Mouse (Mus musculus): Measurements from ENCODE around the gene Plxna2. TPM values are rescaled to one million over a fixed set of nuclear protein-coding genes. Genes with fewer than 3 reads are reported as not detected.

Plxna2 gene
- polyA plus RNA-seq, 1 experiment from 2014 or later = 4.0 TPM

DNA sequence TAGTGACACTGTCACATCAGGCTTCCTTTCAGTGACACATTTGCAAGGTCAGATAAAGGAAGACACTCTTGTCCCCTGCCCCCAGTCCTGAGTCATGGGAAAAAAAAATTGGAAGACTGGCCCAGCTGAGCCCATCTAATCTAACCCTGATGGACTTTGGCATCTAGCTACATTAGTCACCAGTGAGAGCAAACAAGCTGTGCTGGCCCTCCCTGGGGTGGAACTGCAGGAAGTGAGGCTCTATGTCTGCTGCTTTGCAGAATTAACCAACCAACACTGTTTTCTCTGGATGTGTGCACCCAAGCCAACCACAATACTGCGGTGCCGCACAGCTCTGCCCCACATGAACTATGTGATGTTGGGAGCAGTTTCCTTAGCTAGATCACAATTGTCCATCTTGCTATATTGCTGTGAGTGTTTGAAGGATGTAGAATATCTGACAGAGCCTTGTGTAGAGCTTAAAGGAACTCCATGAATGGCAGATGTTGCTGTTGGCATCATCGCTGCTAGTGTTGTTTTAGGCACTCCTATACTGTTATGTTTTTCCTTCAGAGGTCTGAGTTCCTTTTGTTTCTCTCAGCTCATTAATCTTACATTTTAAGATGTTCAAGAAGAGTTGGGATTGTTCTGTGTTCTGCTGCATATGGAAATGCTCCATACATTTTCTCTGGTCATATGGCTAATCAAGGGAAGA, 42.6 kb downstream of the Plxna2 start:
- Histone ChIP-seq H3K36me3 (ENCODE audit: control insufficient read depth, insufficient read depth, low read length) (no peaks in the 10 kb centered on the region), H3K27ac (replicated peaks; ENCODE audit: low read depth, low read length) (no peak overlapping the region), H3K4me1 (ENCODE audit: control insufficient read depth, insufficient read depth, low read length) (no peaks in the 10 kb centered on the region), H3K4me3 (ENCODE audit: low read depth, low read length) (no peak overlapping the region), H3K27me3 (ENCODE audit: control insufficient read depth, insufficient read depth, low read length) (no peaks in the 10 kb centered on the region), H3K9me3 (ENCODE audit: control insufficient read depth, low read length) (no peaks in the 10 kb centered on the region), H3K4me2 (ENCODE audit: low read depth, severe bottlenecking) (no peak overlapping the region), H3K9ac (ENCODE audit: low read length) (no peak overlapping the region)
- ATAC-seq (ENCODE audit: insufficient number of reproducible peaks, low FRiP score, low TSS enrichment, low read depth) = no peak
- 95% methylated on average over 3 of the region's 3 CpGs for WGBS
- DNase-seq (ENCODE audit: low spot score) = no peak

DNA sequence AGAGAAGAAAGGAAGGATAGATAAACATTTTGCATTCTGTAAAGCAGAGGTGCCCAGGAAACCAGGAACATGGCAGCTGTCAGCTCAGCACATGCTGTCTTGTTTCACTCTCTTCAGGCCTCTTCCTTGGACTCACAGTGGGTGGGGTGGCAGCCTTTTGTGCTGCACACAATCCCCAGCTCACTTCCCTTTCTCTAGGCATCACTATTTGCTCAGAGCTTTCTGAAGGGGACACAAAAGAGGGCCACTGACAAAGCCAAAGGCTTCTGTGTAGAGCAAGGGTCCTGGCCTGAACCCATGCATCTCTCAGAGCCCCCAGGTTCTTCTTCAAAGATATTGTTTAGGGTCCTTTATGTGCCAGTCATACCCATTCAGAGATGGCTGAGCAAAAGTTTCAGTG, 45.0 kb downstream of the Plxna2 start:
- Histone ChIP-seq H3K27ac (replicated peaks; ENCODE audit: low read depth, low read length) (no peak overlapping the region), H3K27me3 (ENCODE audit: control insufficient read depth, insufficient read depth, low read length) (no peaks in the 10 kb centered on the region), H3K9ac (ENCODE audit: low read length) (no peak overlapping the region), H3K4me2 (ENCODE audit: low read depth, severe bottlenecking) (no peak overlapping the region), H3K4me3 (ENCODE audit: low read depth, low read length) (no peak overlapping the region), H3K4me1 (ENCODE audit: control insufficient read depth, insufficient read depth, low read length) (no peaks in the 10 kb centered on the region), H3K9me3 (ENCODE audit: control insufficient read depth, low read length) (no peaks in the 10 kb centered on the region), H3K36me3 (ENCODE audit: control insufficient read depth, insufficient read depth, low read length) (no peaks in the 10 kb centered on the region)
- no peak for ATAC-seq (ENCODE audit: insufficient number of reproducible peaks, low FRiP score, low TSS enrichment, low read depth)
- no peak for DNase-seq (ENCODE audit: low spot score)

DNA sequence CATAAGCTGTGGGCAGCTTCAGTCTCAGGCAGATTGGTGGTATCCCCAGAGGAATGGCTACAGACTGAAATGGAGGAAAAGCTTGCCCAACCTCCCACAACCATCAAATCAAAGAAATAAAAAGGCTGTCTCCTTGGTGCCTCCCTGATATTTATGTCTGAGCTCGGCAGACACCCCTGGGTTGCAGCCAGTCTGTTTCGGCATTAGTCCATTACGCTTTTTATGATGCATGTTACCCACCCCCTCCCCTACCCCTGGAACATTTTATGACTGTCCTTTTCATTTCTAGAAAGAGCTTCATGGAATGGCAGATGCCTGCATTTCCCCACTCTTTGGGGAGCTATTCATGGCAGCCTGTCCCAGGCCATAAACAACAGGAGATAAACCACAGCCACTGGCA, 47.7 kb downstream of the Plxna2 start:
- no peak overlapping the region for H3K9ac ChIP-seq (ENCODE audit: low read length)
- no peaks in the 10 kb centered on the region for H3K4me1 ChIP-seq (ENCODE audit: control insufficient read depth, insufficient read depth, low read length)
- DNase-seq (ENCODE audit: low spot score) (no peak), ATAC-seq (ENCODE audit: insufficient number of reproducible peaks, low FRiP score, low TSS enrichment, low read depth) (no peak)
- H3K4me2 ChIP-seq (ENCODE audit: low read depth, severe bottlenecking) = no peak overlapping the region
- no peak overlapping the region for H3K27ac ChIP-seq (replicated peaks; ENCODE audit: low read depth, low read length)
- no peaks in the 10 kb centered on the region for H3K9me3 ChIP-seq (ENCODE audit: control insufficient read depth, low read length)
- no peaks in the 10 kb centered on the region for H3K36me3 ChIP-seq (ENCODE audit: control insufficient read depth, insufficient read depth, low read length)
- H3K4me3 ChIP-seq (ENCODE audit: low read depth, low read length) = no peak overlapping the region
- no peaks in the 10 kb centered on the region for H3K27me3 ChIP-seq (ENCODE audit: control insufficient read depth, insufficient read depth, low read length)
- 59% methylated on average over 3 of the region's 3 CpGs for WGBS

DNA sequence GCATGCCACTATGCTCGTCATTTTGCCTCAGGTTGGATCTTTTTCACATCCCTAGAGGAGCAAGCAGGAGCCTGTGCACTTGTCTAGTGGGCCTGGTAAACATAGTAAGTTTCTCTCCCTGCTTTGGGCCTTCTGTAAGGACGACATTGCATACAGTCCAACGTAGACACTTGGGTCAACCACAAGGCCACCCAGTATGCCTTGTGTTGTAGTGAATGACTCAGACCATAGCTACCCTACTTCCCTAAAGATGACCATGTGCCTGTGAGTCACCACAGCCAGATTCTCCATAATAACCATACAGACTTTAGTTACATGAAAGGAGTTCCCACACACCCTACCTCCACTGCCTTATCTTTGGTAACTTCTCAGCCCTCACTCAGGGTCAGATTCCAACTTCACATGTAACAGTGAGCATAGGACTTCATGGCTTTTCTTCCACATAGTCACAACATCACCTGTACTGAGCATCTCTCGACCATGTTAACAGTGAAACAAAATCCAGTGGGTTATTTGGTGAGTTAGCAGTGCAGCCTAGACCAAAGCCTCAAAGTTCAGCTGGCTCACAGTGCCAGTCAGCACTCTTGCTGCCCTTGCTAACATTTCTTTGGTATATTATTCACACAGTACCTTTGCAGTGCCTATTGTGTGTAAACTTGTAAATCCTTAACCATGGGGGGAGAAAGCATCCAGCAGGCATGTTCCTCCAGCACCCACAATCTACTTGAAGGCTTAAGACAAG, 53.9 kb downstream of the Plxna2 start:
- no peaks in the 10 kb centered on the region for H3K27me3 ChIP-seq (ENCODE audit: control insufficient read depth, insufficient read depth, low read length)
- no peak overlapping the region for H3K9ac ChIP-seq (ENCODE audit: low read length)
- 86% methylated on average over 4 of the region's 4 CpGs for WGBS
- H3K27ac ChIP-seq (replicated peaks; ENCODE audit: low read depth, low read length) = no peak overlapping the region
- H3K4me3 ChIP-seq (ENCODE audit: low read depth, low read length) = no peak overlapping the region
- H3K9me3 ChIP-seq (ENCODE audit: control insufficient read depth, low read length) = no peaks in the 10 kb centered on the region
- DNase-seq (ENCODE audit: low spot score) (no peak), ATAC-seq (ENCODE audit: insufficient number of reproducible peaks, low FRiP score, low TSS enrichment, low read depth) (no peak)
- H3K4me1 ChIP-seq (ENCODE audit: control insufficient read depth, insufficient read depth, low read length) = no peaks in the 10 kb centered on the region
- no peak overlapping the region for H3K4me2 ChIP-seq (ENCODE audit: low read depth, severe bottlenecking)
- no peaks in the 10 kb centered on the region for H3K36me3 ChIP-seq (ENCODE audit: control insufficient read depth, insufficient read depth, low read length)

DNA sequence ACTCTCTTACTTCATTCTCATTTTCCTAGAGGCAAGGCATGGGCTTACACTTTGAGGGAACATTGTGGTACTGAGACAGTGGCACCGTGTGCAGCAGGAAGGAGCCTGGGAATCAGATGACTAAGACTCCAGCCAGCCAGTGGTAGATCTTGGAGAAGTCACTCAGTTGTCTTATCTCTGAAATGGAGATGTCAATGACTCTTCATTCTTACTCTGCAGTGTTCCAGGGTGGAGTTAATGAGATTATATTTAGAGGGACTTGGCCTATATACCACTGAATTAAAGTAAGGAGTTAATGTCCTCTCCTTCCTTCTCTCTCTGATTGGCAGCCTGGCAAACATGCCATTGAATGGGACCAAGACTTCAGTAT, 54.5 kb downstream of the Plxna2 start:
- 84% methylated on average over 1 of the region's 1 CpGs for WGBS
- Histone ChIP-seq H3K4me2 (ENCODE audit: low read depth, severe bottlenecking) (no peak overlapping the region), H3K9ac (ENCODE audit: low read length) (no peak overlapping the region)

DNA sequence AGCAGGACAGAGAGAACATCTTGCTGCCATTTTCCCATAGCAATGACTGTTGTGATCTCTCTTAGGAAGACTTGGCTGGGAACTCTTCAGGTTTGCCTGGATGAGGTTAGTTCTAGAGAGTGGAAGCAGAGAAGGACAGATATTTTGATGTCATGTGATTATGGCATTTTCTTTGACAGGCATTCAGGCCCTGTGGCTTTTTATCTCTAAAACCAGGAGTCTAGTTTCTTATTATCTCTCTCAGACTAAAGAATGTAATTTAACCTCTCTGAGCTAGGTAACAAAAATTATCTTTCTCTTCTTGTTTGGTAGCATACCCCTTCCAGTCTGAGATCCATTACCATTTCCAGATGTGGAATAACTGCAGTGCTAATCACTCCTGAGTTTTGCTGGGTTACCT, 55.2 kb downstream of the Plxna2 start:
- ATAC-seq (ENCODE audit: insufficient number of reproducible peaks, low FRiP score, low TSS enrichment, low read depth) = no peak
- H3K4me2 ChIP-seq (ENCODE audit: low read depth, severe bottlenecking) = no peak overlapping the region
- no peaks in the 10 kb centered on the region; the same call in 1 of the 2 replicates for H3K4me1 ChIP-seq (ENCODE audit: control insufficient read depth, insufficient read depth, low read length)
- no peaks in the 10 kb centered on the region for H3K27me3 ChIP-seq (ENCODE audit: control insufficient read depth, insufficient read depth, low read length)
- no peak overlapping the region for H3K4me3 ChIP-seq (ENCODE audit: low read depth, low read length)
- no peaks in the 10 kb centered on the region for H3K36me3 ChIP-seq (ENCODE audit: control insufficient read depth, insufficient read depth, low read length)
- no peak overlapping the region for H3K9ac ChIP-seq (ENCODE audit: low read length)
- DNase-seq (ENCODE audit: low spot score) = no peak
- H3K27ac ChIP-seq (replicated peaks; ENCODE audit: low read depth, low read length) = no peak overlapping the region
- H3K9me3 ChIP-seq (ENCODE audit: control insufficient read depth, low read length) = no peaks in the 10 kb centered on the region

More for the DNA sequence above, 54.5 kb downstream of the Plxna2 start:
- Histone ChIP-seq H3K27me3 (ENCODE audit: control insufficient read depth, insufficient read depth, low read length) (no peaks in the 10 kb centered on the region), H3K9me3 (ENCODE audit: control insufficient read depth, low read length) (no peaks in the 10 kb centered on the region), H3K4me3 (ENCODE audit: low read depth, low read length) (no peak overlapping the region), H3K27ac (replicated peaks; ENCODE audit: low read depth, low read length) (no peak overlapping the region), H3K4me1 (ENCODE audit: control insufficient read depth, insufficient read depth, low read length) (no peaks in the 10 kb centered on the region; the same call in 1 of the 2 replicates), H3K36me3 (ENCODE audit: control insufficient read depth, insufficient read depth, low read length) (no peaks in the 10 kb centered on the region)
- ATAC-seq (ENCODE audit: insufficient number of reproducible peaks, low FRiP score, low TSS enrichment, low read depth) = no peak
- DNase-seq (ENCODE audit: low spot score) = no peak

DNA sequence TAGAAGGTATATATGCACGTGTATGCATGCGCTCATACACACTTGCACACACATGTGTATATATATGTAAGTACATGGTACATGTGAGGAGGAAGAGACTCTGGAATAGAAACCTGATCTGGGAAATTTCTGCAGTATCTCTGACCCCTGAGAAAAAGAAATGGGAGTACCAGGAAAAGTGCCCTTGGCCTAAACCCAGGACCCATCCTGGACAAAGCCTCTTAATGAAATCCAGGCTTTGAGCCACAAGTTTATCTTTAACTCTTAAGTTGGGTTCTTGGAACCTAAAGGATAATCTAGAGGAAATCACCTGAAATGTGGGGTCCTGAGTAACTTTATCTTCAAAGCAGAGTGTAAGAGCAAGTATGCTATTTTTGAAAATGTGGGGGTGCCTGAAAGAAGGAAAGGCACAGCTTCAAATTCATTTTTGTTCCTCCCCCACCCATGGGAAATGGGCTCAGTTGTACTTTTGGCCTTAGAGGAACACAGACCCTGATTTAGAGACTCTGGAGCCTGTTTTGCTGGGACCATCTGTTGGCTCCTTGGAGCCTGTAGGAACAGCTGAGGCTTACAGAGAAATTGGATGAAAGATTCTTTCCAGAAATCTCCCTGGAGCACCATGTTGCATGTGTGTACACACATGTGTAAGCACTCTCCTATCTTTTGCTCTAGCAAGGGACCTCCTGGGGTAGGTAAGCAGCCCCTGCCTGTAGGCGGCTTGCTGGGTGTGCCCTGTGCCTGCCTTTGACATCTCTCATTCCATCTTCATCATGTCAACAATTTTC, 57.3 kb downstream of the Plxna2 start:
- DNase-seq (ENCODE audit: low spot score) (no peak), ATAC-seq (ENCODE audit: insufficient number of reproducible peaks, low FRiP score, low TSS enrichment, low read depth) (no peak)
- Histone ChIP-seq H3K27ac (replicated peaks; ENCODE audit: low read depth, low read length) (no peak overlapping the region), H3K4me1 (ENCODE audit: control insufficient read depth, insufficient read depth, low read length) (peaks cover 9% of the 10 kb centered on the region), H3K27me3 (ENCODE audit: control insufficient read depth, insufficient read depth, low read length) (no peaks in the 10 kb centered on the region), H3K4me2 (ENCODE audit: low read depth, severe bottlenecking) (no peak overlapping the region), H3K9me3 (ENCODE audit: control insufficient read depth, low read length) (no peaks in the 10 kb centered on the region), H3K9ac (ENCODE audit: low read length) (no peak overlapping the region), H3K4me3 (ENCODE audit: low read depth, low read length) (no peak overlapping the region), H3K36me3 (ENCODE audit: control insufficient read depth, insufficient read depth, low read length) (no peaks in the 10 kb centered on the region)
- WGBS = 73% methylated on average over 3 of the region's 3 CpGs

DNA sequence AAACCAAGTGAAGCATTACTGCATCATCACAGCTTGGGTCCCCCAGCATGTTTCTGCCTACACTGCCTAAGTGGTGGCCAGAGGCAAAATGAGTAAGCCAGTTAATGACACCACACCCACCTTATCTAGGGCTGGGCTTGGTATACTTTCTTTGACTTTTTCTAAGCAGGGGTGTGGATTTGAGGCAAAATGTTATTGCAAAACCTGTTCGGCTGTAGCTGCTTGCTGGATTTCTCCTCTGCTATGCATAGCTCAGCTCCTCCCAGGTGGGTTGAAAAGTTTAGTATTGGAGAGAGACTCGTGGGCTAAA, 57.8 kb downstream of the Plxna2 start:
- Histone ChIP-seq H3K27me3 (ENCODE audit: control insufficient read depth, insufficient read depth, low read length) (no peaks in the 10 kb centered on the region), H3K36me3 (ENCODE audit: control insufficient read depth, insufficient read depth, low read length) (no peaks in the 10 kb centered on the region), H3K9ac (ENCODE audit: low read length) (no peak overlapping the region), H3K4me2 (ENCODE audit: low read depth, severe bottlenecking) (no peak overlapping the region), H3K4me3 (ENCODE audit: low read depth, low read length) (no peak overlapping the region), H3K9me3 (ENCODE audit: control insufficient read depth, low read length) (no peaks in the 10 kb centered on the region), H3K27ac (replicated peaks; ENCODE audit: low read depth, low read length) (no peak overlapping the region), H3K4me1 (ENCODE audit: control insufficient read depth, insufficient read depth, low read length) (peaks cover 15% of the 10 kb centered on the region)
- DNase-seq (ENCODE audit: low spot score) (no peak), ATAC-seq (ENCODE audit: insufficient number of reproducible peaks, low FRiP score, low TSS enrichment, low read depth) (no peak)
- WGBS = 62% methylated on average over 2 of the region's 2 CpGs
